Mouse (Mus musculus): Measurements from ENCODE around the gene Polq. TPM values are rescaled to one million over a fixed set of nuclear protein-coding genes. Genes with fewer than 3 reads are reported as not detected.

Polq gene
- under 1 TPM; 0.26 to 0.66 (median 0.55) TPM for total RNA-seq (2022)

DNA sequence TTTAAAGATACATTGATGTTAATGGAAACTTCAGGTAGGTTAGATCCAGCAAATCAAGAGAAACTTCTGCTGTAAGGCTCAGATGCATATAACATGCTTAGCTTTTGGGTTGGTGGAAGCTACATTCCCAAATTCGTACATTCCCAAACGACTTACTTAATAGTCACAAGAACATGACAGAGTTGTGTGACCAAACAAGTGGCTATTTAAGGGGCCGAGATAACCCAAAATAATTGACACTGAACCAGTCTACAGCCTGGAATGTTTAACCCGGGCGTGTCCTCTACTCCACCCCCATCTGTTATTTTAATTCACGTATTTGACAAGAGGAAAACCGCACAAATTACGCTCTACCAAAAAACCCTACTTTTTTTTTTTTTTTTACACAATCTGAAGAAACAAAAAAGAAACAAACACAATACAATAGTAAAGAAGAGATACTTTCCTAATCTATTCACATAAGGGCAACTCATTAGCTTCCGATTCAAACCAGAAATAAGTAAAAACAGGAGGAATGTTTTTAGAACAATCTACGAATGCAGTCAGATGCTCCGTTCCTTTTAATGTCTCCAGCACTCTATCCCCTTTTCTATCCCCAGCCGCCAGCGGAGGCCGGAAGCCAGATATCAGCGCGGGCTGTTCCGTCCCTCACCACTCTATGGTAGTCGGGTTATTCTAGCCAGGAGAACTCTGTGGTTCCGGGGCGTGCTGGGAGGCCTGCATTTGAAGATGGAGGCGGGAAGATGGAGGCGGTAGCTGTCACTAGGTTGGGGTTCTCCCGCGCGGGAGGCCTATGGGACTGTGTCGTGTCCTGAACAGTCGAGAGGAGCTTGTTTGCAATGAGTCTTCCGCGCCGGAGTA is at the start of gene Polq:
Polq (plus strand) TSS at position 726 of the 861 bp plus-strand sequence.
- peak; percentile 89 for DNase-seq

GRCm38 (mm10) chr16:36963415-36963814 is 48.2 kb upstream of the Polq start:
- DNase-seq = no peak

DNA sequence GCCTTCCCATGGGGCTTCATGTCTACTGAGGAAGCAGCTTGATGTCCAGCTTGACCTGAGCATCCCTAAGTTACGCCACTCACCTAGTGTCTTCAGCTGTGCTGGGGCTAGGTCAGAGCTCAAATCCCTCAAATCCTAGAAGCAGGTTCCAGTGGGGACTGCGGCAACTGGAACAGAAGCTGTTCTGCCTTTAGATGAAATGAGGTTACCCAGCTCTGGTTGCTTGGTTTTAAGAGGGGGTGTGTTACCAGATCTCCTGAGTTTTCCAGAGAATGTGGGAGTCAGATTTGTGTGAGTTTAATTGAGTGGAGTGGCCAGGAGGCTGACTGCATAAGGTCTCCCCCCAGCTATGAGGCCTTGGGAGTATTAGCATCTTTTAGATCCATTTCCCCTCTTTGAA is 32.5 kb upstream of the Polq start:
- DNase-seq = no peak

- no peak for DNase-seq
Measured at GRCm38 (mm10) chr16:36983796-36984195, 27.8 kb upstream of the Polq start.

- no peak for DNase-seq
Measured at GRCm38 (mm10) chr16:36985636-36986042, 25.9 kb upstream of the Polq start.

DNA sequence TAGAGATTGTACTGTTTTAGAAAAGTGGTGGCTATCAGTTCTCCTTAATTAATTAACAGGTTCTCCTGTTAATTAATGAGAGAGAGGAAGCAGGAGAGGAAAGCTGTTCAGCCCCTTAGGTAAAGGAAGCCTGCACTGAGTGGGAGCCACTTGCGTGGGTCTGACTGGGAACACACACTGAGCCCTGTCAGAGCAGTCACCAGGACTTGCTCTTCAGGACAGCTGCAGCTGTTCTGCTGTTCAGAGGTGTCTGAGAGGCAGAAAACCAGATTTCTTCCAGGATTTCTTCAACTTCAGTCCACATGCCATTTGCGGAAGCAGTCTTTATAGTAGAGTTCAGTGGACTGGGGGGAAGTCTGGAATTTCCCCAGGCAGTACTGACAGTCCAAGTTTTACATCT is 24.2 kb upstream of the Polq start:
- no peak for DNase-seq

GRCm38 (mm10) chr16:36988066-36988465 is 23.5 kb upstream of the Polq start:
- DNase-seq = no peak

DNA sequence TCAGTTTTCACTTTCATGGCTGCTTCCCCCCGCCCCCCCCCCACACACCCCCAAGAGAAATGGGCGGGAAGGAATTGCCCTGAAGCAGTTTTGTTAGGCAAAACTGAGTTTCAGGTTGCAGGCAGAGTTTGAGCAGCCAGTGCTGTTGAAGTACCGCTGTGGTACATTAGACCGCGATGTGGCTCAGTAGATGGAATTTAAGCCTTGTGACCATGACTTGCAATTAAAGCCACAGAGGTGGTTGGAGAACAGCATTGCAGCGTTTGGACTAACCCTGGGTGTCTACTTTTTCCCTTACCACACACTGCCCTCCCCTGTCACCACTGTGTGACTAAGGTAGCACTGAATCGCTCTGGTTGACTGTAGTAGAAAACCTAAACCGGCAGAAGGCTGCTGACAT is 22.1 kb upstream of the Polq start:
- no peak for DNase-seq

DNA sequence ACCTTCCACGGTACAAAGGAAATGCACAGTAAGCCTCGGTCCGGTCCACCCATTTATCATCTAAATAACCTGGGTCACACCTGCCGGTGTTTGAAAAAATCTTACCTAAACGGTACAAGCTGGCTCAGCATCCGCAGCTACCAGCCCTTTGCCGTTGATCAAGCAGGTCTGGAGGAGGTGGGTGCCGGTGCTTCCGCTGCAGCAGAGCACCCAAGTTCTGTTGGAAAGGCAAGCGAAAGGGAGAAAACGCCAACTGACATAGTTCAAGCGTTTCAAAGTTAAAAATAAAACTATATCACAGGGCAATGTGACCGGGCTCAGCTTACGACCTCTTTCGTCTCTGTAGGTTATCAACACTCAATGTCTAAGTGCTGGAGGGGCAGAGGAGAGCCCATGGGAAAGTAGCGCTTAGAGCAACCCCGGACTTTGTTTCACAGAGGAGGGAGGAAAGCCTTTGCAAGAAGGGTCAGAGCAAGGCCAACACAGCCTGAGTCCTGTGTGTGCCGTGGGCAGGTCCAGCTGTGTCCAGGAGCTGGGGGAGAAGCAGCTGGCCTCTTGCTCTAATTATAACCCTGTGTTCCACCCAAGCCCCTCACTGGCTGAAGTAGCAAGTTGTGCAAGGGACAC is 21.5 kb upstream of the Polq start, which contains the start of gene Fbxo40:
Fbxo40 (minus strand) TSS at position 469 of the 627 bp plus-strand sequence.
- DNase-seq = no peak

DNA sequence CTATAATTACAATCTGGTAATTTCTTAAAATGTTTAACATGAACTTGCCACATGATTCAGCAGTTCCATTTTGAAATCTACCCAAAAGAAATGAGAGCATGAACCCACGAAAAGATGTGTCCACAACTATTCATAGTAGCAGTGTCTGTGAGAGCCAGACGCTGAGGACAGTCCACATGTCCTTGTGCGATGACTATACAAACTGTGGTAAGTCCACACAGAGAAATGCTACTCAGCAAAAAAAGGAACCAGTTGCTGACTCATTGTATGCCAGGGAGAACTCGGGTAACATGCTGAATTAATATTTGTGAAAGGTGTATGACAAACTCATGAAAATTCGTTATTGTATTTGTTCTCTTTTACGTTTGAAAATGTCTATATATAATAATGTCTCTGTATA is 13.9 kb upstream of the Polq start:
- DNase-seq = no peak

DNA sequence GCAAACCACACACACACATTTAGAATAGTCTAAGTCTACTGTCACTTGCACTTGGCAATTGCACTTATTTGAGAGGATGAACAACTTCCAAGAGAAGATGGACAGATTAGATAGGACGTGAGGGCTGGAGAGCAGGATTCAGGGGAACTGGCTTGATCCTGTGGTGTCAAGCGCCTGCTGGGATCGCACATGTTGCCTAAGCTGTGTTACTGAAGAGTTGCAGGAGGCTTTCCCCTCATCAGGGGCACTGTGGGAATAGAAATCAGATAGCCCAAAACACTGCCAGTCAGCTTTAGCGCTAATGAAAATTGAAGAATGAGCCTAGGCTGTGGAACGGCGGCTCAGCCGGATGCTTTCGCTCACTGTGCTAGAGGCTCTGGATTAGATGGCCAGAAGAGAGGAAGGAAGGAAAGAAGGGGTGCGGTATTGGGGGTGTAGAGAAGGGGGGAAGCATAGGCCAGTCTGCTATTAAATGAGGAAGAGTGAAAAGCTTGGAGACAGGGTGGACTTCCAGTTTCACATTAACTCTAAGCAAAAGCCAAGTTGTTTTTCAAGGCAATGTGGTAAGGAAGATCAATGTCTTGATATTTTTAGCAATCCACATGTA is 12.1 kb upstream of the Polq start:
- DNase-seq = no peak

GRCm38 (mm10) chr16:37009262-37009661 is 2.3 kb upstream of the Polq start:
- DNase-seq = no peak

- no peak for DNase-seq
Measured at GRCm38 (mm10) chr16:37010370-37010769, 1.2 kb upstream of the Polq start.

DNA sequence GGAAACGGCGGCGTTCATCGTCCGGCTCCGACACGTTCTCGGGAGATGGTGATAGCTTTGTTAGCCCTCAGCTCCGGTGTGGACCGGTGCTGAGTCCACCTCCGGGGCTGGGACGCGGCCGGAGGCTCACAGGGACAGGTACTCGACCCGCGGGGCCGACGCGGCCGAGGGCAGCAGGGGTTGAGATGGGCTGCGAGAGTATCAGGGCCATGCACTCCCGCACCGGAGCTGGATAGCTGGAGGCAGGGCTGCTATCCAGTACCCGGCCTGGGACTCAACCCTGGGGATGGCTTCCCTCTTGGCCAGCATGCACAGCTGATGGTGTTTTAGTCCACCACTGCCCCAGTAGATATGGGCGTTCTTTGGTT is 320 bp downstream of the Polq start:
- no peak for DNase-seq

DNA sequence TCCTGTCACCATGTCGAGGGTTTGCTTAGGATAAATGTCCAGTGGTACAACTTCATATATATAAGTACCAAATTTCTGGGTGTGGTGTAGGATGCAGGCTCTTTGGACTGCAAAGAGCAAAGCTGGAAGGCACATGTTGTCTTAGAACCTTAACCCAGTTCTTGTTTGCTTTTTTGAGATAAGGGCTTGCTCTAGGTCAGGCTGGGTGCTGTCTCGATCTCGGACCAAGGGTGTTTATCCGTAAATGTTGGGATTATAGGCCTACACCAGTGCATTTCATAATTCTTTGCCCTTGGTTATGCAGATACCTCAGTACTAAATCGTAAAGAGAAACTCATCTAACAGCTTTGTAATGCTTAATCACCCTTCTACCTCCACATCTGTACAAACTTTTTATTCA is 750 bp downstream of the Polq start:
- DNase-seq = no peak

DNA sequence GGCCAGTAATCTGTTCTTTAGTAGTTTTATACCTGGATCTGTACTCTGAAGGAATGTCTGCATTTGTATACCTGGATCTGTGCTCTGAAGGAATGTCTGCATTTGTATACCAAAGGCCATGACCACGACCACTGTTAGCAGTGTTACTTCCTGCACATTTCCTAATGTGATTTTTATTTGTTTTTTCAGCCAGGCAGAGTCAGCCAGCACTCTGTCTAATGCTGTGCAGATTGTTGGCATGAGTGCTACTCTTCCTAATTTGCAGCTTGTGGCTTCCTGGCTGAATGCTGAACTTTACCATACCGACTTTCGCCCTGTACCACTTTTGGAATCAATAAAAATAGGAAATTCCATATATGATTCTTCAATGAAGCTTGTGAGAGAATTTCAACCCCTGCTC is 16.0 kb downstream of the Polq start:
- DNase-seq = no peak

- no peak for DNase-seq
Measured at GRCm38 (mm10) chr16:37031996-37032395, 20.4 kb downstream of the Polq start.

- no peak for DNase-seq
Measured at GRCm38 (mm10) chr16:37034751-37035150, 23.2 kb downstream of the Polq start.

- no peak for DNase-seq
Measured at GRCm38 (mm10) chr16:37059631-37060030, 48.0 kb downstream of the Polq start.

DNA sequence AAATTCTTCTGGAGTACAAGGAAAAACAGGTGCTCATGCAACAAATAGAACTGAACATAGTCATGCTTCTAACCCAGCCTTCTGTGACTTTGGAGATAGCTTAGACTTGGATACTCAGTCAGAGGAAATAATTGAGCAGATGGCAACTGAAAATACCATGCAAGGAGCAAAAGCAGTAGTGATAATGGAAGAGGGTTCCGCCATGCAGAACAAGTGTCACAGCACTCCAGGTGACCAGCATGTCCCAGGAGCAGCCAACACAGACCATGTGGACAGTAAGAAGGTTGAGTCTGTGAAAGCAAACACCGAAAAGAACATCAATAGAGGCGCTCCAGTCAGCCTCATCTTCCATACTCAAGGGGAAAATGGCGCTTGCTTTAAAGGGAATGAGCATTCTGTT is 49.7 kb downstream of the Polq start:
- no peak for DNase-seq

GRCm38 (mm10) chr16:37072354-37072753 is 60.8 kb downstream of the Polq start:
- DNase-seq = no peak

- no peak for DNase-seq
Measured at GRCm38 (mm10) chr16:37089648-37090047, 78.1 kb downstream of the Polq start.

DNA sequence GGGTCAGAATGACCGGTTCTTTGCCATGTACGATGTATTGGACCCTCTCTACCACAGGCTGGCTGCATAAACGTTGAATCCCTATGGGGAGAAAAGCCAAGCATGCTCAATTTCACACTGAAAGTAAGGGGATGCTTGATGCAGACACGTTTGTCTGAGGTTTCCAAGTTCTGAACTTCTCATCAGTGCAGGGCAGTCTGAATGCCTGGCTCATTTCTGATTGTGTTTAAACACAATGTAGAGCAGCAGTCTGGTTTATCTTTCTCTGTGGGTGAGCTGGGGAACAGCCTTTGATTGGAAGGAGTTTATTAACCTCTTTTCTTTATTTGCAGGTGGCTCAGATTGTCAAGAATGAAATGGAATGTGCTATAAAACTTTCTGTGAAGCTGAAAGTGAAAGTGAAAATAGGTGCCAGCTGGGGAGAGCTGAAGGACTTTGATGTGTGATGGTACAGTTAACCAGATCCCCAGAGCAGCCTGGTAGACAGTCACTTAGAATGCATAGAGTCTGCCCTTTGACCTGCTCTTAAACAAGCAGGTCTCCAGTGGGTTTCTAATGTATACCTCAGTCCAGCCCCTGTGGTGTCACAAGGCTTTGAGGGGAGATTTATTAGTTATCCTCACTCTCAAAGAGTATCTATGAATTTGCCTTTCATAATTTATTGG is 82.7 kb downstream of the Polq start:
- no peak for DNase-seq
